Mouse (Mus musculus): ENCODE measurements around the gene Ubqln1. TPM values are rescaled to one million over a fixed set of nuclear protein-coding genes. Genes with fewer than 3 reads are reported as not detected.

The Ubqln1 gene
- 83.3 and 85.6 TPM in 2 replicates for polyA plus RNA-seq (2014; fragmentation: Nextera tagmentation; extraction: Ambion mirVana)

GRCm38 (mm10) chr13:58215592-58216341 is at the start of gene Ubqln1:
Gene Ubqln1, minus strand, starts transcription at chr13:58215653.
- WGBS, result 3% methylated on average over 62 of the region's 62 CpGs

GRCm38 (mm10) chr13:58263546-58263945 is 48.1 kb upstream of the Ubqln1 start:
- peaks cover 14% of the 10 kb centered on the region for H3K36me3 ChIP-seq (ENCODE audit: control insufficient read depth, insufficient read depth, low read length)
- no peaks in the 10 kb centered on the region for H3K9me3 ChIP-seq (ENCODE audit: control insufficient read depth, low read length)
- no peak overlapping the region for H3K4me2 ChIP-seq (ENCODE audit: low read length)
- ATAC-seq (replicated peaks; ENCODE audit: low FRiP score, low TSS enrichment, low read depth), result no peak
- H3K9ac ChIP-seq (ENCODE audit: low read length), result no peak overlapping the region
- no peak overlapping the region for H3K4me3 ChIP-seq (ENCODE audit: low read depth, low read length)
- H3K27me3 ChIP-seq (replicated peaks; ENCODE audit: control insufficient read depth, insufficient read depth, low read length), result no peaks in the 10 kb centered on the region
- no peak overlapping the region for H3K27ac ChIP-seq (ENCODE audit: low read depth)
- 84% methylated on average over 8 of the region's 8 CpGs for WGBS
- H3K4me1 ChIP-seq (replicated peaks; ENCODE audit: control insufficient read depth, insufficient read depth, low read length), result no peaks in the 10 kb centered on the region
- DNase-seq (ENCODE audit: low spot score), result no peak

More at GRCm38 (mm10) chr13:58215592-58216341, at the start of gene Ubqln1:
- peak; percentile 98 for DNase-seq (ENCODE audit: low spot score)
- Histone ChIP-seq H3K9ac (ENCODE audit: low read length) (peak within 1 kb of the TSS; percentile 93), H3K36me3 (ENCODE audit: control insufficient read depth, insufficient read depth, low read length) (no peaks in the 10 kb centered on the region), H3K27ac (ENCODE audit: low read depth) (peak within 1 kb of the TSS; percentile 87), H3K4me3 (ENCODE audit: low read depth, low read length) (peak within 1 kb of the TSS; percentile 68), H3K9me3 (ENCODE audit: control insufficient read depth, low read length) (no peaks in the 10 kb centered on the region), H3K4me2 (ENCODE audit: low read length) (peak within 1 kb of the TSS; percentile 96), H3K4me1 (replicated peaks; ENCODE audit: control insufficient read depth, insufficient read depth, low read length) (peaks cover 15% of the 10 kb centered on the region), H3K27me3 (replicated peaks; ENCODE audit: control insufficient read depth, insufficient read depth, low read length) (no peaks in the 10 kb centered on the region)
- ATAC-seq (replicated peaks; ENCODE audit: low FRiP score, low TSS enrichment, low read depth), result peak; percentile 90

DNA sequence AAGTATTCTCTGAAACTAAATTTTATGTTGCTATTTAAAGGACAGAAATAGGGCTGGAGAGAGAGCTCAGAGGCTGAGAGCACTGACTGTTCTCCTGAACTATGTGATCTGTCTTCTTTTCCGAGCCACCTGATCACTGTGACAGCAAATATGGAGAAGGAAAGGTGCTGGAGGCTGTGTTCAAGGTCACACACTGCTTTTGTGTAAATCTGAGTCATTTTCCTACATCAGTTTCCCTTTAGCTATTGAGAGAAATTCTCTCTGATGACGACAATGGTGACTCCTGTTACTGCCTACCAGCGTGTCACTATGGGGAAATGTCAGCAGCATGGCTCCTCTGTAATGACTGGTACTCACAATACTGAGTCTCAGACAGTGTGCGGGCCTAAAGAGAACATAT is 46.2 kb upstream of the Ubqln1 start:
- H3K9ac ChIP-seq (ENCODE audit: low read length), result no peak overlapping the region
- H3K27ac ChIP-seq (ENCODE audit: low read depth), result no peak overlapping the region
- ATAC-seq (replicated peaks; ENCODE audit: low FRiP score, low TSS enrichment, low read depth) (no peak), DNase-seq (ENCODE audit: low spot score) (no peak)
- H3K9me3 ChIP-seq (ENCODE audit: control insufficient read depth, low read length), result no peaks in the 10 kb centered on the region
- no peaks in the 10 kb centered on the region for H3K4me1 ChIP-seq (replicated peaks; ENCODE audit: control insufficient read depth, insufficient read depth, low read length)
- H3K36me3 ChIP-seq (ENCODE audit: control insufficient read depth, insufficient read depth, low read length), result peaks cover 15% of the 10 kb centered on the region
- no peaks in the 10 kb centered on the region for H3K27me3 ChIP-seq (replicated peaks; ENCODE audit: control insufficient read depth, insufficient read depth, low read length)
- H3K4me3 ChIP-seq (ENCODE audit: low read depth, low read length), result no peak overlapping the region
- H3K4me2 ChIP-seq (ENCODE audit: low read length), result no peak overlapping the region
- 84% methylated on average over 4 of the region's 4 CpGs for WGBS

DNA sequence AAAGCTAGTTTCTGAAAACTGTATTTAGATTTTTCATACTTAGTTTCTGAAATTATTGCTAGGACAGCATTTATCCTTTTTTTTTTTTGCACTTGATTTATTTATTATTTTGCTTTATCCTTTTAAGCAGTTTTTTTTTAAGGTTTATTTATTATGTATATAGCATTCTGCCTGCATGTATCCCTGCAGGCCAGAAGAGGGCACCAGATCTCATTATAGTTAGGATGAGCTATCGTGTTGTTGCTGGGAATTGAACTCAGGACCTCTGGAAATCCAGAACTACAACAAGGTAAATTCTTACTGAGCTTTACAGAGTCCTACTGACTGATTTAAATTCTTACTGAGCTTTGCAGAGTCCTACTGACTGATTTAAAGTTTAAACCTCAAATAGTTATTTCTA is 37.8 kb upstream of the Ubqln1 start:
- no peak overlapping the region for H3K9ac ChIP-seq (ENCODE audit: low read length)
- ATAC-seq (replicated peaks; ENCODE audit: low FRiP score, low TSS enrichment, low read depth) (no peak), DNase-seq (ENCODE audit: low spot score) (no peak)
- no peaks in the 10 kb centered on the region for H3K9me3 ChIP-seq (ENCODE audit: control insufficient read depth, low read length)
- peaks cover 22% of the 10 kb centered on the region for H3K36me3 ChIP-seq (ENCODE audit: control insufficient read depth, insufficient read depth, low read length)
- WGBS, result 89% methylated on average over 1 of the region's 1 CpGs
- H3K27me3 ChIP-seq (replicated peaks; ENCODE audit: control insufficient read depth, insufficient read depth, low read length), result no peaks in the 10 kb centered on the region
- H3K4me1 ChIP-seq (replicated peaks; ENCODE audit: control insufficient read depth, insufficient read depth, low read length), result no peaks in the 10 kb centered on the region
- no peak overlapping the region for H3K4me3 ChIP-seq (ENCODE audit: low read depth, low read length)
- H3K4me2 ChIP-seq (ENCODE audit: low read length), result no peak overlapping the region
- no peak overlapping the region for H3K27ac ChIP-seq (ENCODE audit: low read depth)

- no peaks in the 10 kb centered on the region for H3K27me3 ChIP-seq (replicated peaks; ENCODE audit: control insufficient read depth, insufficient read depth, low read length)
- no peak overlapping the region for H3K27ac ChIP-seq (ENCODE audit: low read depth)
- no peaks in the 10 kb centered on the region for H3K4me1 ChIP-seq (replicated peaks; ENCODE audit: control insufficient read depth, insufficient read depth, low read length)
- H3K9ac ChIP-seq (ENCODE audit: low read length), result no peak overlapping the region
- peaks cover 15% of the 10 kb centered on the region; the same call in 1 of the 2 replicates for H3K36me3 ChIP-seq (ENCODE audit: control insufficient read depth, insufficient read depth, low read length)
- DNase-seq (ENCODE audit: low spot score) (no peak), ATAC-seq (replicated peaks; ENCODE audit: low FRiP score, low TSS enrichment, low read depth) (no peak)
- H3K4me3 ChIP-seq (ENCODE audit: low read depth, low read length), result no peak overlapping the region
- WGBS, result 87% methylated on average over 5 of the region's 5 CpGs
- H3K9me3 ChIP-seq (ENCODE audit: control insufficient read depth, low read length), result no peaks in the 10 kb centered on the region
- no peak overlapping the region for H3K4me2 ChIP-seq (ENCODE audit: low read length)
These were observed 33.5 kb upstream of the Ubqln1 start for GRCm38 (mm10) chr13:58248957-58249356.

- no peaks in the 10 kb centered on the region for H3K27me3 ChIP-seq (replicated peaks; ENCODE audit: control insufficient read depth, insufficient read depth, low read length)
- H3K36me3 ChIP-seq (ENCODE audit: control insufficient read depth, insufficient read depth, low read length), result peaks cover 16% of the 10 kb centered on the region
- H3K9me3 ChIP-seq (ENCODE audit: control insufficient read depth, low read length), result no peaks in the 10 kb centered on the region
- no peaks in the 10 kb centered on the region for H3K4me1 ChIP-seq (replicated peaks; ENCODE audit: control insufficient read depth, insufficient read depth, low read length)
- no peak overlapping the region for H3K9ac ChIP-seq (ENCODE audit: low read length)
- H3K4me2 ChIP-seq (ENCODE audit: low read length), result no peak overlapping the region
- no peak for ATAC-seq (replicated peaks; ENCODE audit: low FRiP score, low TSS enrichment, low read depth)
- H3K4me3 ChIP-seq (ENCODE audit: low read depth, low read length), result no peak overlapping the region
- DNase-seq (ENCODE audit: low spot score), result no peak
- 94% methylated on average over 7 of the region's 7 CpGs for WGBS
- no peak overlapping the region for H3K27ac ChIP-seq (ENCODE audit: low read depth)
These were observed 21.1 kb upstream of the Ubqln1 start for GRCm38 (mm10) chr13:58236536-58236935.

DNA sequence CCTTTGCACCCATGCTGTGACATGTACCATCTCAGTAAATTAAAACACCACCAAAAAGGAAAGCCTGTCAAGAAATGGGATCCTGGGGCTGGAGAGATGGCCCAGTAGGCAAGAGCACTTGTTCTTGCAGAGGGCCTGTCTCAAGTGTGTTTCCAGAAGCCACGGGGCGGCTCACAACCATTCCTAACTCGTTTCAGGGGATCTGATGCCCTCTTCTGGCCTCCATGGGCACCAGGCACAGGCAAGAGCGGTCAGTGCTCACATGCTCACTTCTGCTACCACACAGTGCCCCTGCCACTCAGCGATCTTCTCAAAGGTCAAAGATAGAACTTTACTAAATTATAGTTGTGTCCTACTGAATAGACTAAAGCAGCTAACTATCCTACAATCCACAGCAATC is 17.2 kb upstream of the Ubqln1 start:
- H3K4me1 ChIP-seq (replicated peaks; ENCODE audit: control insufficient read depth, insufficient read depth, low read length), result no peaks in the 10 kb centered on the region
- H3K27me3 ChIP-seq (replicated peaks; ENCODE audit: control insufficient read depth, insufficient read depth, low read length), result no peaks in the 10 kb centered on the region
- H3K9ac ChIP-seq (ENCODE audit: low read length), result no peak overlapping the region
- H3K9me3 ChIP-seq (ENCODE audit: control insufficient read depth, low read length), result no peaks in the 10 kb centered on the region
- no peak overlapping the region for H3K27ac ChIP-seq (ENCODE audit: low read depth)
- H3K36me3 ChIP-seq (ENCODE audit: control insufficient read depth, insufficient read depth, low read length), result peaks cover 7% of the 10 kb centered on the region
- ATAC-seq (replicated peaks; ENCODE audit: low FRiP score, low TSS enrichment, low read depth) (no peak), DNase-seq (ENCODE audit: low spot score) (no peak)
- no peak overlapping the region for H3K4me2 ChIP-seq (ENCODE audit: low read length)
- 53% methylated on average over 5 of the region's 5 CpGs for WGBS
- H3K4me3 ChIP-seq (ENCODE audit: low read depth, low read length), result no peak overlapping the region

DNA sequence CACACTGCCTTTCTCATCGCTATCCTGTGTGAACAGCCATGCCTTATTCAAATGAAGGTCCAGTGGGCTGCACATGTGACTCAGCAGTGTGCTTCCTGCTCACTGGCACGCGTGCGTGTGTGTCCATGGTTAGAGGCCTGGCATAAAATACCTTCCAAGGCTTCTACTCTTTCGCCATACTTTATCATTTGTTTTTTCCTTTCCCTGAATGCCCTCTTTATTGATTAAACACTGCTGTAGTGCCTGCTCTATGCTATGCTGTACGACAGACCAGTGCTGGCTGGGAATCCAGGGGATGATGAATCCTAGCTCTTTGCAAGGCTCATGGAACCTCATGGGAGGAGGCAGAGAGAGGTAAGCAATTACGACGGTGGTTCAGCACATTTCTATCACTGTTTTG is 16.6 kb upstream of the Ubqln1 start:
- H3K4me3 ChIP-seq (ENCODE audit: low read depth, low read length), result no peak overlapping the region
- H3K9ac ChIP-seq (ENCODE audit: low read length), result no peak overlapping the region
- no peak overlapping the region for H3K4me2 ChIP-seq (ENCODE audit: low read length)
- 84% methylated on average over 8 of the region's 8 CpGs for WGBS
- ATAC-seq (replicated peaks; ENCODE audit: low FRiP score, low TSS enrichment, low read depth) (no peak), DNase-seq (ENCODE audit: low spot score) (no peak)
- H3K9me3 ChIP-seq (ENCODE audit: control insufficient read depth, low read length), result no peaks in the 10 kb centered on the region
- H3K27ac ChIP-seq (ENCODE audit: low read depth), result no peak overlapping the region
- no peaks in the 10 kb centered on the region for H3K27me3 ChIP-seq (replicated peaks; ENCODE audit: control insufficient read depth, insufficient read depth, low read length)
- peaks cover 5% of the 10 kb centered on the region; the same call in 1 of the 2 replicates for H3K36me3 ChIP-seq (ENCODE audit: control insufficient read depth, insufficient read depth, low read length)
- H3K4me1 ChIP-seq (replicated peaks; ENCODE audit: control insufficient read depth, insufficient read depth, low read length), result no peaks in the 10 kb centered on the region

DNA sequence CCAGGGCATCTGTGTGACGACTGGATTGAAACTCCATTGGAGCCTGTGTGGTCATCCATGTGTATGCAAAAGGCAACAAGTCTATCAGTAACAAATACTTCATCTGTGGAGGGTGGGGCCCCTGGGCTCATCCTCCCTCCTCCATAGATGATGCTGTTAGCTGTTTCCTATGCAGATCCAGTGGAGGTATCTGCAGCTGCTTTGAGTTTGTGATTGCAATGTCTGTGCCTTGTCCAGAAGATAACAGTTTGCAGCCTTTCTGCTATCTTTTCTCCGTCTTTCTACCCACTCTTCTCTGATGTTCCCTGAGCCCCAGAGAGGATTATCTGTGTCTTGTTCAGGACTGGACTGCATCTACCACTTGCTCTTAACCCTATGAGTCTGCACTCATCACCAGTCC is 13.2 kb upstream of the Ubqln1 start:
- no peak overlapping the region for H3K4me3 ChIP-seq (ENCODE audit: low read depth, low read length)
- no peaks in the 10 kb centered on the region for H3K27me3 ChIP-seq (replicated peaks; ENCODE audit: control insufficient read depth, insufficient read depth, low read length)
- H3K9ac ChIP-seq (ENCODE audit: low read length), result no peak overlapping the region
- H3K36me3 ChIP-seq (ENCODE audit: control insufficient read depth, insufficient read depth, low read length), result peaks cover 5% of the 10 kb centered on the region; the same call in 1 of the 2 replicates
- H3K27ac ChIP-seq (ENCODE audit: low read depth), result no peak overlapping the region
- DNase-seq (ENCODE audit: low spot score), result no peak
- 81% methylated on average over 2 of the region's 2 CpGs for WGBS
- H3K4me1 ChIP-seq (replicated peaks; ENCODE audit: control insufficient read depth, insufficient read depth, low read length), result no peaks in the 10 kb centered on the region
- H3K9me3 ChIP-seq (ENCODE audit: control insufficient read depth, low read length), result no peaks in the 10 kb centered on the region
- ATAC-seq (replicated peaks; ENCODE audit: low FRiP score, low TSS enrichment, low read depth), result no peak
- no peak overlapping the region for H3K4me2 ChIP-seq (ENCODE audit: low read length)

Measured in intestine, embryonic 14.5 days (tissue).